Mouse (Mus musculus): Measurements from ENCODE around the gene B3gnt7.

DNA sequence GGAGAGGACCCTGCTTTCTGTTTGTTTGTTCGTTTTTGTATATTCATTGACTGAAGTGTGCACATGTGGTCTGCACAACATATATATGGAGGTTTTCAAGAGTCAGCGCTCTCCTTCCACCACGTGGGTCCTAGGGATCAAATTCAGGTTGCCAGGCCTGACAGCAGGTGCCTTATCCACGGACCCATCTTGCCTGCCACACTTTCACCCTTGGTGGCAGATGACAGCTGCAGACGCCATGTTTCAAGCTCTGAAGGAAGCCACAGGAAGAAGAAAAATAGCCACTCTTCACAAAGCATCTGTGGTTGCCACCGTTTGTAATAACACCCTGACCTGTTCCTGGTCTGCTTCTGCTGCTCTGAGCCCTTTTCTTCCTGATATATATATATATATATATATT is 17.3 kb upstream of the B3gnt7 start:
- TF ChIP-seq CTCF (IDR thresholded peaks at IDR 0.05) (no peak), POLR2A (IDR thresholded peaks at IDR 0.05; ENCODE audit: insufficient read depth, low read depth, low read length) (no peak), EP300 (IDR thresholded peaks at IDR 0.05; ENCODE audit: insufficient read depth, low read depth, low read length) (no peak)
